Mouse (Mus musculus) ES-Bruce4 (cell line): ENCODE results near the gene Xk.

Experiments
- CTCF ChIP-seq: IDR thresholded peaks from one replicate; pipeline ENCODE4 v1.8.1; 2011; ENCODE audit warnings: low read depth, low read length
- EP300 ChIP-seq: IDR thresholded peaks from 2 replicates; pipeline ENCODE4 v1.6.1; 2011; ENCODE audit warnings: low read depth, low read length; ENCODE audit not compliant: insufficient read depth

DNA sequence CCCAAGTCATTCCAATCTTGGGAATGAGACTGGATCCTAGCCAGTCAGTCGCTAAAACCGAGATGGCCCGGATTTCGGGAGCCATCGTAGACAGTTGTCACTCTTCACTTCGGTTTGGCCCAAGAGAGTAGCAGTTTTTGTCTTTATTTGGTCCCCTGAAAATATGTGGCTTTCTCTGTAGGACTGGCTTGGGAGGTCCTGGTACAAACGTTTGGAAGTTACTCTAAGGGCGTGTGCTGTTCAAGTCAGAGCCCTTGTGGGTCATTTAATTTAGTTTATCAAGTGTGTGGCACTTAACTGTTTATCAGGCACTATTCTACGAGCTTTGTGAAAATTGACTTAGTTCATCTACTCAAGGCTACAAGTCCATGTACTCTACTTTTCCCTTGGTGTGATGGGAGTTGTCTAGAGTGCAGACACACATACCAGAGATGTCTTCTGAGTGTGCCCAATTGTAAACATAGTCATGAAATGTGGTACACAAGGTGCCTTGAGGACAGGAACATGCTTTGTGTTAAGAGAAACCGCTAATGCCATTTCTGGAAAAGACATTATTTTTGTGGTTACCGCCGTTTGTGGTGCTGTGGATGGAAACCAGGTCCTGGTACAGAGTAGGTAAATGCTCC is 934 bp downstream of the Xk start:
- TF ChIP-seq EP300 (no peak), CTCF (no peak)
